Mouse (Mus musculus): ENCODE results near the gene Impg1.
"Not testable (repeated sequence)": the region's sequence is repeated elsewhere in the genome, so short reads cannot be mapped to it uniquely, and the experiment has no call there.

Impg1 gene

GRCm38 (mm10) chr9:80344451-80345000 is 120.8 kb downstream of the Impg1 start:
- no peak for DNase-seq (ENCODE audit: low read depth, low spot score)

DNA sequence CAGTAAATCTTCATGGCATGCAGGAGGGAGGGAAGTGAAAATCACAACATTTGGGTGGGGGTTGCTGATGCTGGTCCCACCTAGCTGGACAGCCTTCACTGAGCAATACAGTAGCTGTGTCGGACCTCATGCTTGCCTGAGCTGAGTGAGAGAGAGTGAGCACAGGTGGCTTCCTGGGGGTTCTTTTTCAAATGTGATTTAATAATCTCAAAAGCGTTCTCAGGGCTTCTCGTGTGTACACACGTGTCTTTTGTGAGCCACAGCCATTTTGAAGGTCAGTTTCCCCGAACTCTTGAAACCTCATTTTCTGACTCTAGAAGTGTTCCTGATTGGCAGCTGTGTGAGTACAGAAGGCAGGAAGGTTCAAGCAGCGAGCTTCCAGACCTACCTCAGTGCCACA is 122.8 kb downstream of the Impg1 start:
- no peak for DNase-seq (ENCODE audit: low read depth, low spot score)

DNA sequence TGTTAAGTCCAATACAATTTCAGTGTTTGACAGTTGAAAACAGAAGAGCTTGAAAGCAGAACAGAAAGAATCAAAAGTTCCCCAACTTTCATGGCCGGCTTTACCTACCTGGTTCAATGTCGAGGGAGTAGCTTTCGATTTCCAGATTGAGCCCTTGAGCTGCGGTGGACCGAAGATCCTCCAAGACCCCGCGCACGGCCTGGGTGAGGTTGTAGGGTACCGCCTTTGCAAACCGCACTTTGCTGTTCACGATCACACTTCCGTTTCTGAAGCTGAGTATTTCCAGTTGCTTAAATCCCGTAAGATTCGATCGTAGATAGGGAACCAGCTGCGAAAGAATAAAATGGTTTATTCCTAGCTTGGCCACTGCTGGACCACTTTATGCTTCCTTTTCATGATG is 123.5 kb downstream of the Impg1 start:
- DNase-seq (ENCODE audit: low read depth, low spot score), result no peak

- no peak for DNase-seq (ENCODE audit: low read depth, low spot score)
These were observed 124.4 kb downstream of the Impg1 start for GRCm38 (mm10) chr9:80340927-80341326.

DNA sequence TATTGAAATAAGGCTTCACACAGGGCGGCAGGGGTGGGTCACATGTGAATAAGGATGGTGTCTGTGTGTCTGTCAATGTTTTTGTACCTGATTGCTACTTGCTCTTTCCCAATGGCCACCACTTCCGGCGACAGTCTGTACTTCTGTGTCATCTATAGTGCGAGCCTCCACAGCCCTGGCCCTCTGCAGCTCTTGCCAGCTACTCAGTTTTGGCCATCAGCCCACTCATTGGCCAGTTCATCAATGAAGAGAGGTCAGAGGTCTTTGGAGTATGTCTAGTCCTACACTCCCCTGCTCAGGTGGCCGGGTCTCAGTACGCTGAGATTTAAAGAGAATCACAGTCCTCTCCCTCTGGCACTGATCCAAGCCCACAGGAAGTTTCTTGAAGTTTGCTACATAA is 127.3 kb downstream of the Impg1 start:
- DNase-seq (ENCODE audit: low read depth, low spot score), result no peak

- no peak for DNase-seq (ENCODE audit: low read depth, low spot score)
These were observed 129.5 kb downstream of the Impg1 start for GRCm38 (mm10) chr9:80335660-80336357.

GRCm38 (mm10) chr9:80333998-80334605 is 131.2 kb downstream of the Impg1 start:
- DNase-seq (ENCODE audit: low read depth, low spot score), result no peak

DNA sequence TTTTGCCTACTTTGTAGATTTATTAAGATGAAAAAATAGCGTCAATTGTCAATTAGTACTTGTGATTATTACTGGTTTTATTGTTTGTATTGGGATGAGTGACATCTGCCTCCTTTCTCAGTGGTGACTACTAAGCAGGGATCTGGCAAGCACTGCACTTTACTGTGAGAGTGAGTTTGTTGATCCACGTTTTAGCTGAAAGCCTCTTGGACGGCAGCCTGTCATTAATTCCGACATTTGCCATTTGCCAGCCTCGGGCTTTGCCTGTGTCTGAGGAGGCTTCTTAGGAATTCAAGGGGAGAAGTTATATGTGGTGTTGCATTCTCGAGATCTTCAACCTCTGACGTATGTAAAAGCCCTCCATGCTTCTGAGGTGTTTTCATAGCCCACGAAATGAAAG is 131.8 kb downstream of the Impg1 start:
- DNase-seq (ENCODE audit: low read depth, low spot score), result no peak

GRCm38 (mm10) chr9:80332153-80332552 is 133.1 kb downstream of the Impg1 start:
- DNase-seq (ENCODE audit: low read depth, low spot score), result peak; percentile 76

DNA sequence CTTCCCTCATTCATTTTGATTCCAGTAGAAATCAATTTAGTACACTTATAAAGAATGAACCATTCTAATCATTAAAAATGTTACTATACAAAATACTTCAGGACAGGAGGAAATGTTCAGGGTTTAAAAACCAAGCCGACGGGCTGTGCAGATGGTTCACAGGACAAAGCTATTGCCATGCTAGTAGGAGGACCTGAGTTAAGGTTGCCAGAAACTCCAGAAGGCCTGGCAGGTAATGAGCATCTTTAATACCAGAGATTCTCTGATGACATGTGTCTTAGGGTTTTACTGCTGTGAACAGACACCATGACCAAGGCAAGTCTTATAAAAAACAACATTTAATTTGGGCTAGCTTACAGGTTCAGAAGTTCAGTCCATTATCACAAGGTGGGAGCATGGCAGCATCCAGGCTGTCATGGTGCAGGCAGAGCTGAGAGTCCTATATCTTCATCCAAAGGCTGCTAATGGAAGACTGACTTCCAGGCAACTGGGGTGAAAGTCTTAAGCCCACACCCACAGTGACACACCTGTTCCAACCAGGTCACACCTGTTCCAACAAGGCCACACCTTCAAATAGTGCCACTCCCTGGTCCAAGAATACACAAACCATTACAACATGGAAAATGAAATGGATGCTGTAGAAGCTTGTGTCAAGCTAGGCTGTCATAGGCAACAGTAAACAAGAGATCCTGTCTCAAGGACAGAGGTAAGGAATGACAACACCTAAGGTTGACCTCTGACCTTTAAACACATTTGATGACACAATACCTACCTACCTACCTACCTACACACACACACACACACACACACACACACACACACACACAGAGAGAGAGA is 144.0 kb downstream of the Impg1 start:
- not testable (repeated sequence) for DNase-seq (ENCODE audit: low read depth, low spot score)

GRCm38 (mm10) chr9:80318027-80318426 is 147.3 kb downstream of the Impg1 start:
- DNase-seq (ENCODE audit: low read depth, low spot score), result no peak

DNA sequence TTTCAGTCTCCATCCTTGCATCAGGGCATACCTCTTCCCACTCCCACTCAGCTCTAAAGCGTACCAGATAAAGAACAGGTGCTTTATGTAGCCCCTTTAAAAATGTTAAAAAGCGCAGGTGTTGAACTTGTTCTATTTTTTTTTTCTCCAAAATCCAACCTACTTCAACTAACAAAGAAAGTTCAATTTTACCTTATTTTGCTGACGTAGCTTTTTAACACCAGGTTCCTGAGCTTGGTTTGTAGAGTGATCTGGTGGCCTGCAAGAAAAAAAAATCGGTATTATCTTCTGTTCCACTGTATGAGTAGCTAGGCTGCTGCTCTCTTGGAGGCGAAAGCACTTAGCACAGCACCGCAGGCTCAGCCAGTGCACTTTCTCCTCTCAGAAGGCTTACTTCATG is 149.4 kb downstream of the Impg1 start:
- no peak for DNase-seq (ENCODE audit: low read depth, low spot score)

- DNase-seq (ENCODE audit: low read depth, low spot score), result no peak
These were observed 151.7 kb downstream of the Impg1 start for GRCm38 (mm10) chr9:80313610-80314009.

GRCm38 (mm10) chr9:80307629-80308028 is 157.7 kb downstream of the Impg1 start:
- no peak for DNase-seq (ENCODE audit: low read depth, low spot score)

- no peak for DNase-seq (ENCODE audit: low read depth, low spot score)
These were observed 158.4 kb downstream of the Impg1 start for GRCm38 (mm10) chr9:80306853-80307252.

GRCm38 (mm10) chr9:80306390-80306789 is 158.9 kb downstream of the Impg1 start:
- DNase-seq (ENCODE audit: low read depth, low spot score), result no peak

DNA sequence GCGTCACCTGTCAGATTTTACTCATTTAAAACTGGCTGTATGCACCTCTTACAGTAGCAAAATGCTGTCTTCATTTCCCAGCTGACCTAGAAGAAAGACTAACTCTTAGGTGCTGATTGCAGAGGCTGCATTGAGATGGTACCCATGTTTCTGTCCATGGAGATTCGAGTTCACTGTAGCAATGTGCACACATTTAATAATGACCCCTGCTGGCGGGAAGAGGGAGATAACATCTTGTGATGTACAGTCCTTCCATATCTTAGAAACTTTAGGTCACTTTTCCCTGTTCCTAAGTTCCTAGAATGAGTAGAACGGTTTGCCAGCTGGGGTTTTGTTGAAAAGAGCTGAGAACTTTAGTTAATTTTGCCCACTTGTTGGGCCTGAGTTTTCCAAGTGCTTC is 161.8 kb downstream of the Impg1 start:
- DNase-seq (ENCODE audit: low read depth, low spot score), result no peak

DNA sequence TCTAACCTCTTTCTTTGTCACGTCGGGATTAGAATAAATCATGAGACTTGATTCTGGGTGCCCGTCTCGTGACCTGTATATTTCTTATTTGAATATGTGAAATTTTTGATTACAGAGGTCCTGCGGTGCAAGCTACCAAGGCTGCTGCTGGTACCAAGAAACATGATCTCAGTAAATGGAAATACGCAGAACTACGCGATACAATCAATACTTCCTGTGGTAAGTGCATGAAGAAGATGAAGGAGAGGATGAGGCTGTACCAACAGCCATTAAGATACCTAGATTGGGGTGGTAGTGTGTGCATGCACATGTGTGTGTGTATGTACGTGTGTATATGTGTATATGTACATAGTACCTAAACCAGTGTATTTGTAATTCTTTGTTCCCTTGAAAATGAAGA is 166.2 kb downstream of the Impg1 start:
- DNase-seq (ENCODE audit: low read depth, low spot score), result no peak

DNA sequence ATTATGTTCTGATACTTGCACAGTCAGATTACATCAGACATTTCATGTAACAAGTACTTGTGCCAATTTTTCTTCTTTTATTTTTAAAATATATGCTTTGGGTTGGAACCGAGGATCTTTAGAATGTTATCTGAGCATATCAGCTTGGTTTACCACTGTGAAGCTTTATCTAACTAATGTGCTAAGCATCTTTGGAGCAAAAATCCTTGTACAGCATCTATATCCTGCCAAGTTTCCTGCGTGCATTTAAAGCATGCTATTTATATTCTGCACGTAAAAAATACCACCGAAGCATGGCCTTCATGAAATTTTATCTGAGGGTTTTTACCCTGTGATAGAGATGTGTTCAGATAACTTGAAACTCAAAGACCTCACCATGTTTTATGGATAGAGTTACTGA is 169.2 kb downstream of the Impg1 start:
- DNase-seq (ENCODE audit: low read depth, low spot score), result no peak

GRCm38 (mm10) chr9:80293056-80293584 is 172.2 kb downstream of the Impg1 start:
- peak; percentile 44 for DNase-seq (ENCODE audit: low read depth, low spot score)

- DNase-seq (ENCODE audit: low read depth, low spot score), result no peak
These were observed 178.4 kb downstream of the Impg1 start for GRCm38 (mm10) chr9:80286845-80287244.

- no peak for DNase-seq (ENCODE audit: low read depth, low spot score)
These were observed 180.6 kb downstream of the Impg1 start for GRCm38 (mm10) chr9:80284539-80285174.
